Mouse (Mus musculus): ENCODE data around the gene Slc22a7.

DNA sequence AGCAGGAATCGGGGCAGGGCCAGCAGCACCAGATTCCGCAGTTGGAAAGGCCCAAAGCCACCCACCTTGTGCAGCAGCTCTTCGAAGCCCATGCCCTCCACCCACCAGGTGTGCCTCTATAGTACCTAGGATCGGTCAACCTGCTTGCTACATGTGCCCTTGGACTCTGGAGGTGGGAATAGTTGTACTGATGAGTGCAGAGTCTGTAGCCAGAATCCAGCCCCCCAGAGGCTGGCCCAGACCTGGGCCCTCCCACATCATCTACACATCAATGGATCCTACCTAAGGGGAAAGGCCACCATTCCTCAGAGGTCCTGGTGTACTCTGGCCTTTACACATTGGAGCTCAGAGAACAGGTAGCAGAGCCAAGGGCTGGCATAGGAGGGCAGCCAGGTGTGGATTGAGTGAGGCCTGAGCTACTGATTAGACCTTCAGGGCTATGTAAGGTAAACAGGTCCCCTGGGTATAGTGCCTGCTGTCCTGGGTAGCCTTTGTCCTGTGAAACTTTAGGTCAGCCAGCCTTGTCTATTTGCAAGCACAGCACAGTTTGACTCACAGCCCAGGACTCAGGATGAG, at the start of gene Slc22a7:
- TF ChIP-seq POLR2A (IDR thresholded peaks at IDR 0.05; ENCODE audit: extremely low read depth, insufficient read depth, low read length) (peak; percentile 45; the same call in 1 of the 2 replicates), CTCF (IDR thresholded peaks at IDR 0.05; ENCODE audit: low read depth, low read length) (no peak)
